Mouse (Mus musculus): ENCODE measurements around the gene Fst.

Fst gene

DNA sequence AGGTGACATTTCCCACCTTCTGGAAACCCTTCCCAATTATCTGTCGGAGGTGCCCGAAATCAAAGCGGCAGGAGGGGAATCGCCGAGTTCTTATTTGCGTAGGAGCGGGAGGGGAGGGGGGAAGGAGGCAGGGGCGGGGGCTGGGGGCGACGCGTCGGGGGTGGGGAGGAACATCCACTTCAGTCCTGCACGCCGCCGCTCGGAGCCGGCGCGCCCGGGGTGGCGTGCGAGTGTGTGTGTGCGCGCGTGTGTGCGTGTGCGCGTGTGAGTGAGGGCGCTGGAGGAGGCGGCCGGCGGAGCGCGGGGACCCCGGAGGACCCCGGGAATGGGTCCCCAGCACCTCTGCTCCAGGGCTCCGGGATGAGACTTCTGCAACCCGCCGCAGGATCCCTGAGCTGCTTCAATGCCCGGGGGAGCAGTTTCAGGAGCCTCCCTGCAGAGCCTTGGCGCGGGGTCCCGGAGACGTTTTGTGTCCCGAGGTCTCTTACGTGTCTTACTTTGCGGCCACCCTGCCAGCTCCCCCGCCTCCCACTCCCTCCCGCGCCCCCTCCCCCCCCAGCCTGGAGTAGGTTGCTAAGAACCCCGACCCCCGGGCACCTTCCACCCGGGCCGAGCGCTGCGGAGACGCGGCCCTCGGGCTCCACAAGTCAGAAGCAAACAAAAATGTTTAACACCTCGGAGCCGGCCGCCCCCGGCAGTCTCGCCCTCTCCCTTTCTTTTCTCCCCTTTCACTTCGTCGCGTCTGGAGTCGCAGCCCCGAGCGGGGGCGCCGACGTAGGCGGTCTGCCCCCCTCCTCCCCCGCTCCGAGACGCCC, at the start of gene Fst:
Fst (minus strand) TSS at position 66 of the 815 bp plus-strand sequence.
- in situ Hi-C loops (cut with MboI, MseI): no loop called here

DNA sequence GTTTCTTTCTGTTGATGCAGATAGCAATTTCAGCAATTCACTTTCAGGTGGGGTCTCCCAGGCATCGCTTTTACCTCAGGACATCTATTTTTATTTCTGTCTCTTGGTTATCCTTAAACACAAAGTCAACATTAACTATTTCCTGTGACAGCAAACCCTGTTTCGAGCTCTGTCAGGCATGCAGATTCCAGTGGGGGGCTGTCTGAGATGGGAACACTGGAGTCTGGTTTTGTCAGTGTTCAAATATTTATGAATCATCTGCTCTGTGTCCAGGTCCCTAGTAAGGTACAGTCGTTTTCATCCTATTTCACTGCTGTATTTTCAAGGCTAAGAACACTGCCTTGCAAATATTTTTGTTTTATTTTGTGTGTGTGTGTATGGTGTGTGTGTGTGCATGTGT, 35.1 kb upstream of the Fst start:
- in situ Hi-C loops (cut with MboI, MseI): no loop called here

DNA sequence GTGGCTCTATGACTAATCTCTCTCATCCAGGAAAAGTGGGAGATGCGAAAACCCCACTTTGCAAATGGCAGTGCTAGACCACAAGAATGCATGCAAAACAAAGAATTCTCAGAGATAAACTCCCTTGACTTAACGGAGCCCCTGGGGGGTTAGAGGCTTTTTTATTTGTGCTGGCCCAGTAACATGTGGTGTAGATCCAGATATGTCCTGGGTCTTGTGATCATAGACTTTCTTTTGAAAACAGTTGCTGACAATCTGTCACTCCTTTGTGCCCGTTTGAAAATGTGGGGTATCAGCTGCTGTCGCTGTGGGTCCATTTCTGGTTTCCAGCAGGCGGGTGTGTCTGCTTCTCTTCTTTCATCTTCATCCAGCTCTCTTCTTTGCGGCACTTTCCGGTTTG, 29.4 kb upstream of the Fst start:
- in situ Hi-C loops (cut with MboI, MseI): no loop called here

DNA sequence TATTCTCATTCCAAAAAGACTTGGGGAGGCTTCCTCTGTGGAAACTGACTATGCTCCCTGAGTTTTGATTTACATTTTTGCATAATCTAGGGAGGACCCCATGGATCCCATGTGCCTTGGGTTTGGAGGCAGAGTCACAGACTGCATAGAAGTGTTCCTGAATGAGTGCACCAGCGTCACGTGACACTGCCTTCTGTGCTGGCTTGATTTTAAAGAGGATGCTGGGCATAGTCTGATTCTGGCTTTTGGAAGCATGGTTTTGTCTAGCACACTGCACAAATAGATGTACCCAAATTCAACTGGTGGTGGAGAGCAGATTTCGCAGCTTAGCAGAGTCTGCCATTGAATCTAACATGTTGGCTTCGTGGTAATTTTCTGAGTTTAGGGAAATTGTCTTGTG, 19.6 kb upstream of the Fst start:
- in situ Hi-C loops (cut with MboI, MseI): no loop called here

DNA sequence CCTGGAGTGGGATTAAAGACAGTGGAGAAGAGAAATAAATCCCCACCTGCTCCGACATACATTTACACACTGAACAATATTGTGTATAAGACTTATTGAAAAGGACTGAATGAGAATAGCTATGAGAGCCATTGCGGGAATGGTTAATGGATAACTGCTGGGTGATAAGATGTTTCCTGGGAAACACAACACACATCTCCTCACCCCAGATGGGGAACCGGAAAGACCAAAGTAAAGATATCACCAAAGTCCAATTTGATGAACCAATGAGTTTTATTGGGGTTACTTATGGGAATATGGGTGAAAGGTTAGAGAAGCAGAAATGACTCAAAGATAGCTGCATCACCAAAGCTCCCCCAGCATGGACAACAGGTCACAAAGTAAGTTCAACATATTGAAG, 11.2 kb upstream of the Fst start:
- in situ Hi-C loops (cut with MboI, MseI): no loop called here

DNA sequence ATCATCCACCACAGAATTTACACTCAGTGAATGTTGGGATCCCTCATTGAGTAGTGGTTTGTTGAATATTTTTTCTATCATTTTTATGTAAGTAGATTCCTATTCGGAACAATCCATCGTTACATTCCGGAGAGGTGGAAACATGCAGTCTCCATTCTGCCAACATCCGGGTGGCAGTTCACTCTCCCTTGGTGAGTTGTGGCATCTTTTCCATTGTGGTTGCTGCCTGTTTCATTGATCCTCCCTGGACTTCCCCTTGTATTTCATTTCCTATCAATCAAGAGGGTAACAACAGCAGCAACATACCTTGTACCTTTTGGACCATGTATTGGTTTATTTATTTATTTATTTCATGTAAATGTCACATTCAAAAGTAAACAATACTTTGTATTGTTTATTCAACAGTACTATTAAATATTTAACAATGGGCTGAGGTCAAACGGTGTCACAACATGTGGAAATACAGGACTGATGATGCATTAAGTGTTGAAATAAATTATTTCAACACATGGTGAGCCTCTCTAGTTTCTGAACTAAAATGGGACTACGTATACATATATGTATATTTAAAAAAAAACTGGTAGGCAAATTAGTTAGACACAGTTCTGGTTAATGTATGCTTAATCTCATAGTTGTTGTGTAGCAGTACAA, 7.6 kb upstream of the Fst start:
- in situ Hi-C loops (cut with MboI, MseI): no loop called here

DNA sequence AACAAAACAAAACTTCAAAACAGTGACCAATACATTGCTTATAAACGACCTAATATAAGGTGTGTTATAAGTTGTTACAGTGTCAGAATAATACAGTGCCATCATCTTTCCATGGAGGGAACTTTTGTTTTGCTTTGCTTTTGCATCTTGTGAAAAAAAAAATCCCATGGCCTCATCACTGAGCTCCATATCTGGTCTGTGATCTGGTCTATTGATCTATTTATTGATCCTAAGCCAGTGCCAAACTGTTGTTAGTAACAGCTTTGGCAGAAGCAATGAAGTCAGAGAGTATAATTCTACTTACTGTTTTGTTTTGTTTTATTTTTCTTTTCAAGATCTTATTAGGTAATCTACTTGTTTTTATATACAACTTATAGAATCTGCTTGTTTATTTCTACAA, 6.6 kb upstream of the Fst start:
- in situ Hi-C loops (cut with MboI, MseI): no loop called here

DNA sequence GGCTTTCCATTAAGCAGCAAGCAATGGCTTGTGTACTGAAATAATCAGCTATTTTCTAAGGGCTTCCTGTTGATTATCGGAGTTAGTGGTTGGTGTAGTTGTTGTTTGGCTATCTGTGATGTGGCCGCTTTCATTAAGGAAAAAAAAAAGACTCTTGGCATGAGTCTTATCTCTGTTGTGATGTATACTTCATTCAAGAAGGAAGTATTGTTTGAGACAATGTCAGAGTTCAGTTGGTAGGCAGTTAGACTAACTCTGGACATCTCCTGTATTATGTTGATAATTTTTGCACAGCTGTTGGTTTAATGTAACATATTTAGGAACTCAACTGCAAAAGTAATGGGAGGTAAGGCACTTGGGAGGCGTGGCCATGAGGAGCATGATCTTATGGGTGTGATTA, 6.1 kb upstream of the Fst start:
- in situ Hi-C loops (cut with MboI, MseI): no loop called here

DNA sequence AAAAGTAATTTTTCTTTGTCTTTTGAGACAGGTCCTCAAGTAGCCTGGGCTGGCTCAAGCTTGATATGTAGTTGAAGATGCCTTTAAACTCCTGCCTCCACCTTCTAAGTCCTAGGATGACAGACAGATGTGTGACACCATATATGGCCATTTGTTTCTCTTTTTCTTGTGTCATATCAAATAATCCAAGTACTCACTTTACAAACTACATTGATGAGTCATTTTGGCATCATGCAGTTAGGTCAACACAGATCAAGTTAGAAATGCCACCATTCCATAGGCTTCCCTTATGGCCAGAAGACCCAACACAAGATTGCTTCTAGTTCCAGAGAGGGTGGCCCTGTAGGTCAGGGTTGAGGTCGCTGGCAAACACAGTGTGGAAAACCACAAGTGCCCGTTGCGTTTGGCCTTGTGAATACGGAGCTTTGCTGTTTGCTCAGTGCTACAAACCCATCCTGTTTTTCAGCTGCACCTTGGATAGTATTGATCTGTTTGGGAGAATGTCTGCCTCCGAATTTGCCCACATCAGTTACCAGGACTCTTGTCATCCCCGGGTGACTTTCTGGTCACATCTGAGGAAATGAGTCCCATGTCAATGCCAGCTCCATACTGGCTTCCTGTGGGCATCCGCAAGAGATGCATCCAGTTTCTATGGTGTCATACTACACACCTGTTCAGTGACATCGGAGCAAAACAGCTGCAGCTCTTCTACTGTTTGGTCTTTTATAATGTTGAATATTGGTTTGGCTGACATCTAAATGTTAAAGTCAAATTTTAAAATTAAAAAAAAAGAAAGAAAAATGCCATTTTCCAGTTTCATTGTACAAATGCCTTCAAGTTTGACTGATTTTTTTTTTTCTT, 4.0 kb upstream of the Fst start:
- in situ Hi-C loops (cut with MboI, MseI): no loop called here

DNA sequence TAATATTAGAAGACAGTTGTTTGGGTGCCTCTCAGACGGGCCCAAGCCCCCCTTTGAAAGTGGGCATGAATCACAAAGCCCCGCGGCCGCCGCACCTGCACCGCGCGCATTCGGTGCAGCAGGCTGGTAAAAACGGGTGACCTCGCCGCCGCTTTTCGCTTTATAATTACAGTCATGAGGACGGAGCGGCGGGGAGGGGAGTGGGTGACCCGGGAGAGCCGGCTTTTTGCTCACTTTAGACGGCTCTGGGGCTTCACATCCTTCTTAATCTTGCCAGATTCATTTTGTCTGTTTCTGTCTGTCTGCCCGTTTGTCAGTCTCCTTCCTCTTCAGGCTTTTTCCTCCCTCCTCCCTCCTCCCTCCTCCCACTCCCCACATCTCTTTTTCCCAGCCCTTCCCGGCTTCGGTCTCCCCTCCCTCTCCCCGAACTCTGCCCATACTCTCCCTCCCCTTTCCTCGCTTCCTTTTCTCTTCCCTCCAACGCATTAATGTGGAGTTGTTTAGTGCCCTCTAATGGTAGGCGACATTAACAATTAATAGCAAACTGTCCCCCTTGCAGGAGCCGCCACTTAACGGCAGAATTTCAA, 1.6 kb upstream of the Fst start:
- in situ Hi-C loops (cut with MboI, MseI): no loop called here

DNA sequence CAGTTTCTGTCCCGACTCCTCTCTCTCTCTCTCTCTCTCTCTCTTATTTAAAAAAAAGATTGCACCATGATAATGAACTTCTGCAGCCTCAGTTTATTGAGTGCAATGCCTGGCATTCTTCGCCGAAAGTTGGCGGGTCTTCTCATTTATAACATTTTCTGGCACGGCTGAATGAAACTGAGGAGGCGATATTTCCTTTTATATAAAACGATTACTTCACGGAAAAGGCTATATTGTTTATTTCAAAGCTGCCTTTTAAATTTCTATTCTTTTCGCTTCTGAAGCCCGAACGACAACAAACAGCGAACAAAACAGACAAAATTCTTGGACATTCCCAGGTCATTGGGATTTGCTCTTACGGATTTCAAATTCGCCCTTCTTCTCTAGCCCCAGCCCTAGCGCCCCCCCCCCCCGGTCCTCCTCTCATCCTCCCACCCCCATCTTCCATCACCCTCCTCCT, 980 bp upstream of the Fst start:
- in situ Hi-C loops (cut with MboI, MseI): no loop called here

DNA sequence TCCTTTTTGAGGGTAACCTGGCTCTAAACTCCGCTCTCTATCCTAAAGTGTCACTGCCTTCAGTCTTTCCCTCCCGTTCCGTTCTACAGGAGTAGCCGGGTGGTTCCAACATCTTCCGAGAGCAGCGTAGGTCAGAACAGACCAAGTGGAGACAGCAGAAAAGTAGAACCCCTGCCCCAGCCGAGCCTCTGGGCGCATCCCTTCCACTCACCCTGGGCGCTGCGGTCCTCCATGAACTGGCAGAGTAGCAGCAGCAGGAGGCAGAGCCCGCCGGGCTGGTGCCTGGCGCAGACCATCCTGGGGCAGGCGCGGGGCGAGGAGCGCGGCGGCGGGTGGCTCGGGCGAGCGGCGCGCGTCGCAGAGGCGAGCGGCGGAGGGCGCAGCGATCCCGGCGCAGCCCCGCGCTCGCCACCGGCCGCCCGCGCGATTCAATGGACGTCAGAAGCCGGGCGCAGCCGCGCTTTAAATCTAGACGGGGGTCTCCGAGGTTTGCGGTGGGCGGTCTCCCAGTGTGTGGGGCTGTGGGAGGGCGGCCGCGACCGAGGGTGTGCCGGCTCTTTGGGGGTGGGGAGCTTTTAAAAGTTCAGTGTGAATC, 363 bp downstream of the Fst start:
- in situ Hi-C loops (cut with MboI, MseI): no loop called here

DNA sequence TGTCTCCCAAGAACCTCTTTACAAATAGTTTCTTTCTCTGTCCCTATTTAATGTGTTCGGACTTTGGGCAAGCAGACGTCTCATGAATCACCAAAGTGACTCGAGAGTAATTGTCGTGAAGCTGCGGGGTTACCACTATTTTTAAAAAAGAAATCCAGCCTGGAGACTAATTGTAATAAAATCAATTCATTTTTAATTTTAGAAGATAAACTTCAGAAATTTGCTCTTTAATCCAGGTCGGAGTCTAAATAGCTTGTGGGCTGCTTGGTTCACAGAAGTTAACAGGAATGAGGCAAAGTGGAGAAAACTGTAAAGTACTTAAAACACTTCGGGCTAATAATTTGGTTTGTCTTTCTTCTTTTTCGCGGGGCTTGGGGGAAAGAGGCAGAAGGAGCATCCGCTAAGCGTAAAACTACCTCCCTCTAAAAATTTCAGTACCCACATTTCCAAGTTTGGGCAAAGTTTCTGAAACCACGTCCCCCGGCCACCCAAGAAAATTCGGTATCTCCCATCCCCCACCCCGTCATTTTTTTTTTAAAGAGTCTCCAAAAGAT, 1.1 kb downstream of the Fst start:
- in situ Hi-C loops (cut with MboI, MseI): no loop called here

DNA sequence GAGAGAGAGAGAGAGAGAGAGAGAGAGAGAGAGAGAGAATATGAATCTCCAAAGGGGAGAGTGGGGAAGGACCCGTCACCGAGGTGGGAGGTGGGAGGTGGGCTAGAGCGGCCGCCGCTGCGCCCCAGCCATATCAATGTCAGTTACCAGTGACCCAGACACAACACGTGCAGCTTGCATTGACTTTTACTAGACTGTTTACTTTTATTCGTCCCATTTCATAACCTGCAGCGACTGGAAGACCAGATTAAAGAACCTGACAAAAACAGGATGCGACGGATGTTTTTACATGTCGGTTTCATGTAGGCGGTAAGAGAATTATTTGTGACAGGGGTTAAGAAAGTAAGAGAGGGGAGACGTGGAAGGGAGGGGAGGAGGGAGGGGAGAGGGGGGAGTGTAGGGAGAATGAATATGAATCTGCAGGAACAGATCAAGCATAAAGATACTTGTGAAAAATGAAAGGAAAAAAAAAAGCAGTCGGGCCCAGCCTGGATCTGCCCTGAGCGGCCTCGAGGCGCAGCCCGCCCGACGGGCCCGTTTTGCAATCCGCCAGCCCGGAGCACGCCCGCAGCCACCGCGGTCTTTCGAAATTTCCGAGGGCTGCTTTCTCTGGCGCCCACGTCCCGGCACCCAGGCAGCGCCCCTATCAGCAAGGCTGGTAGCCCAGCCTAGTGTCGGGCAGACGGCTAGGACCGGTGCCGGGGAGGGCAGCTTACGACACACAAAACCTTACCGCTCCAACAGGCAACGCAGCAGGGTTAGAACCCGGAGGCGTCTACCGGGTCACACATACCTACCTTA, 1.8 kb downstream of the Fst start:
- in situ Hi-C loops (cut with MboI, MseI): no loop called here

DNA sequence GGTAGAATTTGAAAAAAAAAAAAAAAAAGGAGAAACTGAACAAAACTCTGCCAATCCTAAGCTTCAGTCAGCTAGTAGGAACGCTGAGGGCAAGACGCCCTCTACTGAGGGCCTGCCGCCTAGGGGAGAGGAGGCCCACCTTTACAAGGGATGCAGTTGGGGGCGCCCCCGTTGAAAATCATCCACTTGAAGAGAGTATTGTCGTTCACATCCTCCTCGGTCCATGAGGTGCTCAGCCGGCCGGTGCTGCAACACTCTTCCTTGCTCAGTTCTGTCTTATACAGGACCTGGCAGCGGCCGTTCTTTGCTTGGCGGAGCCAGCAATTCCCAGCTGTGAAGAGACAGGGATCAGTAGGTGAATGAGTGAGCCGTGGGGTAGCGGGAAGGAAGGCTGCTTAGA, 2.5 kb downstream of the Fst start:
- in situ Hi-C loops (cut with MboI, MseI): no loop called here

DNA sequence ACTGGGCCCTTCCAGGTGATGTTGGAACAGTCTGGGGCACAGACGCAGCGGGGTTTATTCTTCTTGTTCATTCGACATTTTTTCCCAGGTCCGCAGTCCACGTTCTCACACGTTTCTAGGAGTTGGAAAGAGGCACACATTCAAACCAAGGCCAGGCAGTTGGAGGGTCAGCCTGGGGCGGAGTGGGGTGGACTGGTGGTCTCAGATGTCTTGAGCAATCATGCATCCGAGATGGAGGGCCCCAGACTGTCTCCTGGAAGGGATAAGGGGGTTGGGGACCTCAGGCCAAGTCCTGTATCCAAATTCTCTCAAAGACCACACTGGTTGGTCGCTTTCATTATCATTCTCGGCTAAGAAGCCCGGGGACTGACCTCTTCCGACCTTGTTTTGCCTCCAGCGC, 3.0 kb downstream of the Fst start:
- in situ Hi-C loops (cut with MboI, MseI): no loop called here

DNA sequence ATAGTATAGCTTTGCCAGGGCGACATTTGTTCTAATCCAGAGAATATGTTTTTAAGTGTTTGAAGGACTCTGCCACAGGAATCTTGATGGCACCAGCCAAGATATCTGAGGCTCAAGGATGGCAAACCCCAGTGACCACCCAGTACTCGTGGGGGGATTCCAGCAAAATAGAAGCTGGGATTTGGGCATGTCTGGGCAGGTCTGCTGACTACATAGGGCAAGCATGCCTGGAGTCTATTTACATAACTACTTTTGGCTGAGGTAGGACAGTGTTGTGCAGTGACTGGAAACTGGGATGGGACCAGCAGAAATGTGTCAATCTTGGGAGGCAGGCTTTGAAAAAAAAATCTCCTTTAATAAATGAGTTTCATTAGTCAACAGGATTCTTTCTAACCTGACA, 11.5 kb downstream of the Fst start:
- in situ Hi-C loops (cut with MboI, MseI): no loop called here

DNA sequence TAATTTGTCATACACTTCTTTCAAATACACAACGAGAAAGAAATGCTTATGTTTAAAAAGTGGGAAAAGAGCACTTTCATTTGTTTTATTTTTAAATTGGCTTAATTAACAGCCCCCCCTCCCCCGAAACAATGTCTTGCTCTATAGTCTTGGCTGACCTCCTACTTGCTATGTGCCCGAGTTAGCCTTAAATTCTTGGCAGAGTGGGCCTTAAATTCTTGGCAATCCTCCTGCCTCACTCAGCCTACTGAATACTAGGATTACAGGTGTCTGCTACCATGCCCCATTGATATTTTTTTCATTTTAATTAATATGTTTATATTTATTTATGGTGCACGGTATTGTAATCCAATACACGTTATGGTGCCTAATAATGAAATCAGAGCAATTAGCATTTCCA, 26.3 kb downstream of the Fst start:
- in situ Hi-C loops (cut with MboI, MseI): no loop called here

DNA sequence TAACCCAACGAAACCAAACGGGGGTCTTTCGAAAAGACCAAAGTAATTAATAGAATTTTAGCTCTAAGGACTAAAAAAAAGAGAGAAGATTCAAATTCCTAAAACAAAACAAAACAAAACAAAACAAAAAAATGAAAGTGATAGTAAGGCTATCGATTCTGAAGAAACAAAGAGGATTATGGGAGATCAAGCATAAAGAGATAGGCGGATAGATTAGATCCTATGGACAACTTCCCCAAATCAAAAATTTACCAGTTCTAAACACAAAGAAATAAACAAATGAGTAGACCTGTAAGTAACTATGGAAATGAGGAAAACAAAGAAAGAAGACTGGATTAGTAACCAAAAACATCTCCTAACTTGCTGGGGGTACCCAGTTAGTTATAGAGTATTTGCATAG, 33.5 kb downstream of the Fst start:
- in situ Hi-C loops (cut with MboI, MseI): no loop called here

DNA sequence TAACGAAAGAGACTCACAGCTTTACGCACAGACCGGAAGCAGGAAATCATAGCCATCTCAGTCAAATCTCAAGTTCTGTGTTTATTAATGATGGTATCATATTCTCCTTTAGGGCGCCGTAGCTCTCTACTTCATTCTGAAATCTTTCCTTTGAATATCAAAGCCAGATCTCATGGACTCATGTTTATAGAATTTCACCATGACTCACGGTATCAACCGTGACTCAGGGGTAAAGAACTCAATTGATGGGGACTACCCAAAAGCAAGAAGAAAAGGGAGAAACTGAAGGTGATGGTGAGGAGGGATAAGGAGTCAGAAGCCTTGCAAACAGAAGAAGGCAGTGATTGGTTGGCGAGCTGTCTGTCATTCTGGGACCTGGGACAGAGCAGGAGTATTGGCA, 38.5 kb downstream of the Fst start:
- in situ Hi-C loops (cut with MboI, MseI): no loop called here

DNA sequence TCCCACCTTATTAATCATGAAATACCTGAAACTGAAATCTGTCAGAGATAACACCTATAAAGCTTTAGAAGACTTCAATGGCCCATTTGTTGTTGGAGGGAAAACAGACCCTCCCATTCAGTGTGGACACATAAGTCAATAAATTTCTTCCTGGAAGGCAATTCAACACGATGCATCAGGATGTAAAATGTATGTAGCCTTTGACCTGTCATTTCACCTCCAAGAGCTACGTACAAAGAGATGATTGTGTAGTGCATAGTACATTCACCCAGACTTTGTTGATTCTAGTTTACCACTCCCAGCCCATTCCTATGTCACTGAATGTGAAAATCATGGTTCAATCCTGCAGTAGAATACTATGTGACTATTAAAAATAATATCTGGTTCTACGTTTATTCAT, 39.4 kb downstream of the Fst start:
- in situ Hi-C loops (cut with MboI, MseI): no loop called here
